Mouse (Mus musculus) gastrocnemius, adult 8-10 months (tissue): Measurements from ENCODE around the gene Mrps35. TPM values are rescaled to one million over a fixed set of nuclear protein-coding genes. Genes with fewer than 3 reads are reported as not detected.
A peak's percentile ranks its signal among the peaks of the same experiment; 100 is the strongest.

Experiments
- DNase-seq, 2 experiments: peaks; one replicate each; pipeline ENCODE4 v3.0.0; 2022; ENCODE audit warnings: low spot score in 2 of 2
- total RNA-seq, 4 experiments: library from RNA; stranded (reverse); gene quantifications; 2 replicates each; pipeline ENCODE4 v1.2.4; 2022

Gene Mrps35
- total RNA-seq = 10 to 100 TPM; 27.0 to 41.8 (median 39.7) TPM

GRCm38 (mm10) chr6:147042291-147043290 is at the start of gene Mrps35:
Gene Mrps35 (plus strand): TSS chr6:147042764.
- DNase-seq = peak; percentile 75 to 79

GRCm38 (mm10) chr6:146994236-146994635 is 48.3 kb upstream of the Mrps35 start:
- no peak for DNase-seq

GRCm38 (mm10) chr6:146995391-146995790 is 47.2 kb upstream of the Mrps35 start:
- no peak for DNase-seq

GRCm38 (mm10) chr6:146995878-146996277 is 46.7 kb upstream of the Mrps35 start:
- DNase-seq = no peak

GRCm38 (mm10) chr6:146997006-146997405 is 45.6 kb upstream of the Mrps35 start:
- no peak for DNase-seq

- no peak for DNase-seq
Observed at GRCm38 (mm10) chr6:146998710-146999109, 43.9 kb upstream of the Mrps35 start.

GRCm38 (mm10) chr6:146999302-146999701 is 43.3 kb upstream of the Mrps35 start:
- DNase-seq = no peak

- no peak for DNase-seq
Observed at GRCm38 (mm10) chr6:146999755-147000154, 42.8 kb upstream of the Mrps35 start.

GRCm38 (mm10) chr6:147008148-147008547 is 34.4 kb upstream of the Mrps35 start:
- DNase-seq = peak in 1 of 2 experiments; percentile 16

- no peak for DNase-seq
Observed at GRCm38 (mm10) chr6:147010358-147010757, 32.2 kb upstream of the Mrps35 start.

- no peak for DNase-seq
Observed at GRCm38 (mm10) chr6:147010811-147011520, 31.6 kb upstream of the Mrps35 start.

GRCm38 (mm10) chr6:147011555-147011954 is 31.0 kb upstream of the Mrps35 start:
- DNase-seq = no peak

GRCm38 (mm10) chr6:147011977-147012376 is 30.6 kb upstream of the Mrps35 start:
- DNase-seq = no peak

GRCm38 (mm10) chr6:147013546-147013945 is 29.0 kb upstream of the Mrps35 start:
- DNase-seq = no peak

GRCm38 (mm10) chr6:147017906-147018305 is 24.7 kb upstream of the Mrps35 start:
- no peak for DNase-seq

GRCm38 (mm10) chr6:147018364-147018763 is 24.2 kb upstream of the Mrps35 start:
- no peak for DNase-seq

GRCm38 (mm10) chr6:147021181-147021580 is 21.4 kb upstream of the Mrps35 start:
- DNase-seq = no peak

- DNase-seq = no peak
Observed at GRCm38 (mm10) chr6:147022375-147023132, 20.0 kb upstream of the Mrps35 start.

- DNase-seq = no peak
Observed at GRCm38 (mm10) chr6:147023133-147023395, 19.5 kb upstream of the Mrps35 start.

- DNase-seq = no peak
Observed at GRCm38 (mm10) chr6:147023568-147023967, 19.0 kb upstream of the Mrps35 start.

- DNase-seq = no peak
Observed at GRCm38 (mm10) chr6:147024761-147025160, 17.8 kb upstream of the Mrps35 start.

GRCm38 (mm10) chr6:147028396-147028795 is 14.2 kb upstream of the Mrps35 start:
- no peak for DNase-seq
